Mouse (Mus musculus): ENCODE measurements around the gene Dctpp1. TPM values are rescaled to one million over a fixed set of nuclear protein-coding genes. Genes with fewer than 3 reads are reported as not detected.
A peak's percentile ranks its signal among the peaks of the same experiment; 100 is the strongest.

The Dctpp1 gene
- polyA plus RNA-seq, 1 experiment from 2014 or later: 224 TPM

GRCm38 (mm10) chr7:127282190-127282589, 21.7 kb upstream of the Dctpp1 start:
- Histone ChIP-seq H3K27me3 (no peaks in the 10 kb centered on the region), H3K4me2 (no peak overlapping the region), H3K9me3 (peaks cover 8% of the 10 kb centered on the region; the same call in 1 of the 2 replicates), H3K9ac (replicated peaks) (no peak overlapping the region), H3K27ac (no peak overlapping the region), H3K4me3 (replicated peaks) (no peak overlapping the region), H3K36me3 (no peaks in the 10 kb centered on the region), H3K4me1 (replicated peaks) (no peaks in the 10 kb centered on the region)
- 83% methylated on average over 2 of the region's 2 CpGs for WGBS
- no peak for ATAC-seq (ENCODE audit: insufficient number of reproducible peaks, insufficient read depth, low FRiP score, low TSS enrichment, low read depth)

GRCm38 (mm10) chr7:127281114-127281513, 20.6 kb upstream of the Dctpp1 start:
- no peak for ATAC-seq (ENCODE audit: insufficient number of reproducible peaks, insufficient read depth, low FRiP score, low TSS enrichment, low read depth)
- 74% methylated on average over 4 of the region's 4 CpGs for WGBS
- H3K36me3 ChIP-seq: no peaks in the 10 kb centered on the region
- no peak overlapping the region for H3K4me3 ChIP-seq (replicated peaks)
- no peaks in the 10 kb centered on the region for H3K9me3 ChIP-seq
- H3K27me3 ChIP-seq: no peaks in the 10 kb centered on the region
- H3K4me2 ChIP-seq: no peak overlapping the region
- no peak overlapping the region for H3K27ac ChIP-seq
- no peaks in the 10 kb centered on the region for H3K4me1 ChIP-seq (replicated peaks)
- H3K9ac ChIP-seq (replicated peaks): no peak overlapping the region

GRCm38 (mm10) chr7:127280092-127280491, 19.6 kb upstream of the Dctpp1 start:
- whole genome bisulfite sequencing: 71% methylated on average over 3 of the region's 3 CpGs
- Histone ChIP-seq H3K9ac (replicated peaks) (no peak overlapping the region), H3K4me3 (replicated peaks) (no peak overlapping the region), H3K27me3 (no peaks in the 10 kb centered on the region), H3K4me1 (replicated peaks) (no peaks in the 10 kb centered on the region), H3K9me3 (no peaks in the 10 kb centered on the region), H3K36me3 (no peaks in the 10 kb centered on the region), H3K4me2 (no peak overlapping the region), H3K27ac (no peak overlapping the region)
- ATAC-seq (ENCODE audit: insufficient number of reproducible peaks, insufficient read depth, low FRiP score, low TSS enrichment, low read depth): no peak

GRCm38 (mm10) chr7:127278311-127278710, 17.8 kb upstream of the Dctpp1 start:
- WGBS: 26% methylated on average over 8 of the region's 8 CpGs
- H3K27me3 ChIP-seq: no peaks in the 10 kb centered on the region
- no peak overlapping the region for H3K4me2 ChIP-seq
- peaks cover under 1% of the 10 kb centered on the region; the same call in 1 of the 2 replicates for H3K4me1 ChIP-seq (replicated peaks)
- ATAC-seq (ENCODE audit: insufficient number of reproducible peaks, insufficient read depth, low FRiP score, low TSS enrichment, low read depth): no peak
- H3K9ac ChIP-seq (replicated peaks): no peak overlapping the region
- H3K36me3 ChIP-seq: no peaks in the 10 kb centered on the region
- H3K4me3 ChIP-seq (replicated peaks): no peak overlapping the region
- no peaks in the 10 kb centered on the region for H3K9me3 ChIP-seq
- H3K27ac ChIP-seq: no peak overlapping the region

- H3K9ac ChIP-seq (replicated peaks): no peak overlapping the region
- no peak overlapping the region for H3K4me2 ChIP-seq
- 68% methylated on average over 5 of the region's 5 CpGs for WGBS
- H3K9me3 ChIP-seq: peaks cover 3% of the 10 kb centered on the region; the same call in 1 of the 2 replicates
- H3K4me3 ChIP-seq (replicated peaks): no peak overlapping the region
- peaks cover 12% of the 10 kb centered on the region for H3K4me1 ChIP-seq (replicated peaks)
- no peak overlapping the region for H3K27ac ChIP-seq
- no peaks in the 10 kb centered on the region for H3K27me3 ChIP-seq
- peaks cover 11% of the 10 kb centered on the region for H3K36me3 ChIP-seq
- no peak for ATAC-seq (ENCODE audit: insufficient number of reproducible peaks, insufficient read depth, low FRiP score, low TSS enrichment, low read depth)
Measured at GRCm38 (mm10) chr7:127276519-127276961, 16.0 kb upstream of the Dctpp1 start.

- Histone ChIP-seq H3K9ac (replicated peaks) (peak within 1 kb of the TSS; percentile 90), H3K4me2 (peak within 1 kb of the TSS; percentile 93), H3K4me3 (replicated peaks) (peak within 1 kb of the TSS; percentile 90), H3K27me3 (no peaks in the 10 kb centered on the region), H3K27ac (peak within 1 kb of the TSS; percentile 90), H3K36me3 (peaks cover 31% of the 10 kb centered on the region), H3K9me3 (peaks cover 3% of the 10 kb centered on the region; the same call in 1 of the 2 replicates), H3K4me1 (replicated peaks) (peaks cover 12% of the 10 kb centered on the region)
- peak; percentile 86 for ATAC-seq (ENCODE audit: insufficient number of reproducible peaks, insufficient read depth, low FRiP score, low TSS enrichment, low read depth)
- WGBS: 4% methylated on average over 39 of the region's 39 CpGs
Measured at GRCm38 (mm10) chr7:127273925-127274789, 13.6 kb upstream of the Dctpp1 start, which contains the start of gene Sephs2. Gene Sephs2 (minus strand): TSS chr7:127274055.

- H3K4me3 ChIP-seq (replicated peaks): peak overlapping the region; percentile 90
- 17% methylated on average over 50 of the region's 50 CpGs for WGBS
- ATAC-seq (ENCODE audit: insufficient number of reproducible peaks, insufficient read depth, low FRiP score, low TSS enrichment, low read depth): peak; percentile 83
- H3K27ac ChIP-seq: peak overlapping the region; percentile 90
- peak overlapping the region; percentile 90 for H3K9ac ChIP-seq (replicated peaks)
- H3K9me3 ChIP-seq: peaks cover 12% of the 10 kb centered on the region; the same call in 1 of the 2 replicates
- peaks cover 12% of the 10 kb centered on the region for H3K4me1 ChIP-seq (replicated peaks)
- no peaks in the 10 kb centered on the region for H3K27me3 ChIP-seq
- peak overlapping the region; percentile 93 for H3K4me2 ChIP-seq
- H3K36me3 ChIP-seq: peaks cover 38% of the 10 kb centered on the region
Measured at GRCm38 (mm10) chr7:127273118-127273923, 12.8 kb upstream of the Dctpp1 start.

GRCm38 (mm10) chr7:127272566-127272965, 12.1 kb upstream of the Dctpp1 start:
- no peak overlapping the region for H3K9ac ChIP-seq (replicated peaks)
- H3K4me2 ChIP-seq: peak overlapping the region; percentile 93
- peaks cover 12% of the 10 kb centered on the region for H3K4me1 ChIP-seq (replicated peaks)
- peaks cover 38% of the 10 kb centered on the region for H3K36me3 ChIP-seq
- ATAC-seq (ENCODE audit: insufficient number of reproducible peaks, insufficient read depth, low FRiP score, low TSS enrichment, low read depth): no peak
- no peak overlapping the region for H3K4me3 ChIP-seq (replicated peaks)
- H3K27ac ChIP-seq: no peak overlapping the region
- 98% methylated on average over 15 of the region's 15 CpGs for WGBS
- peaks cover 15% of the 10 kb centered on the region; the same call in 1 of the 2 replicates for H3K9me3 ChIP-seq
- no peaks in the 10 kb centered on the region for H3K27me3 ChIP-seq

- Histone ChIP-seq H3K4me1 (replicated peaks) (peaks cover 12% of the 10 kb centered on the region), H3K4me3 (replicated peaks) (no peak overlapping the region), H3K9me3 (peaks cover 15% of the 10 kb centered on the region; the same call in 1 of the 2 replicates), H3K9ac (replicated peaks) (no peak overlapping the region), H3K4me2 (no peak overlapping the region), H3K27ac (no peak overlapping the region), H3K36me3 (peaks cover 38% of the 10 kb centered on the region), H3K27me3 (no peaks in the 10 kb centered on the region)
- no peak for ATAC-seq (ENCODE audit: insufficient number of reproducible peaks, insufficient read depth, low FRiP score, low TSS enrichment, low read depth)
- 96% methylated on average over 4 of the region's 4 CpGs for whole genome bisulfite sequencing
Measured at GRCm38 (mm10) chr7:127271093-127271492, 10.6 kb upstream of the Dctpp1 start.

GRCm38 (mm10) chr7:127270666-127271065, 10.2 kb upstream of the Dctpp1 start:
- 92% methylated on average over 5 of the region's 5 CpGs for whole genome bisulfite sequencing
- no peak for ATAC-seq (ENCODE audit: insufficient number of reproducible peaks, insufficient read depth, low FRiP score, low TSS enrichment, low read depth)
- no peak overlapping the region for H3K27ac ChIP-seq
- H3K9ac ChIP-seq (replicated peaks): no peak overlapping the region
- H3K4me1 ChIP-seq (replicated peaks): peaks cover 12% of the 10 kb centered on the region
- peaks cover 38% of the 10 kb centered on the region for H3K36me3 ChIP-seq
- no peak overlapping the region for H3K4me2 ChIP-seq
- no peak overlapping the region for H3K4me3 ChIP-seq (replicated peaks)
- peaks cover 15% of the 10 kb centered on the region; the same call in 1 of the 2 replicates for H3K9me3 ChIP-seq
- no peaks in the 10 kb centered on the region for H3K27me3 ChIP-seq

GRCm38 (mm10) chr7:127270256-127270655, 9.7 kb upstream of the Dctpp1 start:
- Histone ChIP-seq H3K9ac (replicated peaks) (no peak overlapping the region), H3K4me2 (no peak overlapping the region), H3K36me3 (peaks cover 38% of the 10 kb centered on the region), H3K4me1 (replicated peaks) (peaks cover 12% of the 10 kb centered on the region), H3K9me3 (peaks cover 15% of the 10 kb centered on the region; the same call in 1 of the 2 replicates), H3K27me3 (no peaks in the 10 kb centered on the region), H3K4me3 (replicated peaks) (no peak overlapping the region), H3K27ac (no peak overlapping the region)
- 95% methylated on average over 2 of the region's 2 CpGs for WGBS
- no peak for ATAC-seq (ENCODE audit: insufficient number of reproducible peaks, insufficient read depth, low FRiP score, low TSS enrichment, low read depth)

All from limb, embryonic 12.5 days (tissue).